Mouse (Mus musculus): ENCODE results near the gene Uxs1. TPM values are rescaled to one million over a fixed set of nuclear protein-coding genes. Genes with fewer than 3 reads are reported as not detected.

Uxs1 gene
- total and polyA plus RNA-seq, 2 experiments from 2014 or later = 5.3 to 10.4 TPM

GRCm38 (mm10) chr1:43858988-43859387, 31.4 kb upstream of the Uxs1 start:
- no peaks in the 10 kb centered on the region for H3K36me3 ChIP-seq (replicated peaks; ENCODE audit: control insufficient read depth, insufficient read depth, low read length)
- no peak overlapping the region for H3K4me2 ChIP-seq (ENCODE audit: low read depth, low read length)
- no peak for DNase-seq (ENCODE audit: low spot score)
- H3K27me3 ChIP-seq (ENCODE audit: control insufficient read depth, insufficient read depth, low read length) = no peaks in the 10 kb centered on the region
- H3K9ac ChIP-seq (replicated peaks; ENCODE audit: low read depth, low read length) = no peak overlapping the region
- H3K4me3 ChIP-seq (ENCODE audit: low read depth, low read length) = no peak overlapping the region
- no peaks in the 10 kb centered on the region for H3K4me1 ChIP-seq (ENCODE audit: control insufficient read depth, insufficient read depth)
- no peaks in the 10 kb centered on the region for H3K9me3 ChIP-seq (replicated peaks; ENCODE audit: control insufficient read depth, low read length)
- TF ChIP-seq CTCF (IDR thresholded peaks at IDR 0.05; ENCODE audit: low read depth) (no peak), EP300 (IDR thresholded peaks at IDR 0.05; ENCODE audit: low read depth) (no peak)
- no peak for ATAC-seq (ENCODE audit: insufficient read depth, low read depth)
- 52% methylated on average over 5 of the region's 5 CpGs for WGBS
- no peak overlapping the region for H3K27ac ChIP-seq (ENCODE audit: low read depth)

- no peak overlapping the region for H3K4me3 ChIP-seq (ENCODE audit: low read depth, low read length)
- H3K27ac ChIP-seq (ENCODE audit: low read depth) = no peak overlapping the region
- no peak overlapping the region for H3K4me2 ChIP-seq (ENCODE audit: low read depth, low read length)
- no peaks in the 10 kb centered on the region for H3K36me3 ChIP-seq (replicated peaks; ENCODE audit: control insufficient read depth, insufficient read depth, low read length)
- ATAC-seq (ENCODE audit: insufficient read depth, low read depth) (no peak), DNase-seq (ENCODE audit: low spot score) (no peak)
- H3K9ac ChIP-seq (replicated peaks; ENCODE audit: low read depth, low read length) = no peak overlapping the region
- no peaks in the 10 kb centered on the region for H3K9me3 ChIP-seq (replicated peaks; ENCODE audit: control insufficient read depth, low read length)
- no peaks in the 10 kb centered on the region for H3K4me1 ChIP-seq (ENCODE audit: control insufficient read depth, insufficient read depth)
- H3K27me3 ChIP-seq (ENCODE audit: control insufficient read depth, insufficient read depth, low read length) = no peaks in the 10 kb centered on the region
- WGBS = 48% methylated on average over 1 of the region's 1 CpGs
- TF ChIP-seq CTCF (IDR thresholded peaks at IDR 0.05; ENCODE audit: low read depth) (no peak), EP300 (IDR thresholded peaks at IDR 0.05; ENCODE audit: low read depth) (no peak)
These were observed 30.1 kb upstream of the Uxs1 start for GRCm38 (mm10) chr1:43857656-43858055.

GRCm38 (mm10) chr1:43855591-43855990, 28.0 kb upstream of the Uxs1 start:
- Histone ChIP-seq H3K36me3 (replicated peaks; ENCODE audit: control insufficient read depth, insufficient read depth, low read length) (no peaks in the 10 kb centered on the region), H3K9ac (replicated peaks; ENCODE audit: low read depth, low read length) (no peak overlapping the region), H3K27me3 (ENCODE audit: control insufficient read depth, insufficient read depth, low read length) (no peaks in the 10 kb centered on the region), H3K9me3 (replicated peaks; ENCODE audit: control insufficient read depth, low read length) (no peaks in the 10 kb centered on the region), H3K4me3 (ENCODE audit: low read depth, low read length) (no peak overlapping the region), H3K4me2 (ENCODE audit: low read depth, low read length) (no peak overlapping the region), H3K4me1 (ENCODE audit: control insufficient read depth, insufficient read depth) (no peaks in the 10 kb centered on the region), H3K27ac (ENCODE audit: low read depth) (no peak overlapping the region)
- DNase-seq (ENCODE audit: low spot score) (no peak), ATAC-seq (ENCODE audit: insufficient read depth, low read depth) (no peak)
- TF ChIP-seq EP300 (IDR thresholded peaks at IDR 0.05; ENCODE audit: low read depth) = no peak
- TF ChIP-seq CTCF (IDR thresholded peaks at IDR 0.05; ENCODE audit: low read depth) = no peak
- 67% methylated on average over 1 of the region's 1 CpGs for whole genome bisulfite sequencing

GRCm38 (mm10) chr1:43843398-43843797, 15.8 kb upstream of the Uxs1 start:
- 49% methylated on average over 2 of the region's 2 CpGs for WGBS
- H3K27me3 ChIP-seq (ENCODE audit: control insufficient read depth, insufficient read depth, low read length) = no peaks in the 10 kb centered on the region
- ATAC-seq (ENCODE audit: insufficient read depth, low read depth) (no peak), DNase-seq (ENCODE audit: low spot score) (no peak)
- H3K27ac ChIP-seq (ENCODE audit: low read depth) = no peak overlapping the region
- H3K4me2 ChIP-seq (ENCODE audit: low read depth, low read length) = no peak overlapping the region
- H3K36me3 ChIP-seq (replicated peaks; ENCODE audit: control insufficient read depth, insufficient read depth, low read length) = no peaks in the 10 kb centered on the region
- TF ChIP-seq EP300 (IDR thresholded peaks at IDR 0.05; ENCODE audit: low read depth) = no peak
- TF ChIP-seq CTCF (IDR thresholded peaks at IDR 0.05; ENCODE audit: low read depth) = no peak
- no peak overlapping the region for H3K4me3 ChIP-seq (ENCODE audit: low read depth, low read length)
- H3K4me1 ChIP-seq (ENCODE audit: control insufficient read depth, insufficient read depth) = no peaks in the 10 kb centered on the region
- no peaks in the 10 kb centered on the region for H3K9me3 ChIP-seq (replicated peaks; ENCODE audit: control insufficient read depth, low read length)
- H3K9ac ChIP-seq (replicated peaks; ENCODE audit: low read depth, low read length) = no peak overlapping the region

- no peaks in the 10 kb centered on the region for H3K27me3 ChIP-seq (ENCODE audit: control insufficient read depth, insufficient read depth, low read length)
- DNase-seq (ENCODE audit: low spot score) (no peak), ATAC-seq (ENCODE audit: insufficient read depth, low read depth) (no peak)
- H3K4me3 ChIP-seq (ENCODE audit: low read depth, low read length) = no peak overlapping the region
- no peak overlapping the region for H3K9ac ChIP-seq (replicated peaks; ENCODE audit: low read depth, low read length)
- no peak overlapping the region for H3K4me2 ChIP-seq (ENCODE audit: low read depth, low read length)
- no peaks in the 10 kb centered on the region for H3K9me3 ChIP-seq (replicated peaks; ENCODE audit: control insufficient read depth, low read length)
- TF ChIP-seq CTCF (IDR thresholded peaks at IDR 0.05; ENCODE audit: low read depth) (no peak), EP300 (IDR thresholded peaks at IDR 0.05; ENCODE audit: low read depth) (no peak)
- 86% methylated on average over 1 of the region's 1 CpGs for WGBS
- no peak overlapping the region for H3K27ac ChIP-seq (ENCODE audit: low read depth)
- H3K4me1 ChIP-seq (ENCODE audit: control insufficient read depth, insufficient read depth) = no peaks in the 10 kb centered on the region
- H3K36me3 ChIP-seq (replicated peaks; ENCODE audit: control insufficient read depth, insufficient read depth, low read length) = no peaks in the 10 kb centered on the region
These were observed 9.6 kb upstream of the Uxs1 start for GRCm38 (mm10) chr1:43837236-43837635.

- Histone ChIP-seq H3K27ac (ENCODE audit: low read depth) (no peak overlapping the region), H3K9ac (replicated peaks; ENCODE audit: low read depth, low read length) (no peak overlapping the region), H3K36me3 (replicated peaks; ENCODE audit: control insufficient read depth, insufficient read depth, low read length) (no peaks in the 10 kb centered on the region), H3K4me2 (ENCODE audit: low read depth, low read length) (no peak overlapping the region), H3K4me1 (ENCODE audit: control insufficient read depth, insufficient read depth) (peaks cover 4% of the 10 kb centered on the region; the same call in 1 of the 2 replicates), H3K27me3 (ENCODE audit: control insufficient read depth, insufficient read depth, low read length) (no peaks in the 10 kb centered on the region), H3K9me3 (replicated peaks; ENCODE audit: control insufficient read depth, low read length) (no peaks in the 10 kb centered on the region), H3K4me3 (ENCODE audit: low read depth, low read length) (no peak overlapping the region)
- no peak for DNase-seq (ENCODE audit: low spot score)
- TF ChIP-seq CTCF (IDR thresholded peaks at IDR 0.05; ENCODE audit: low read depth) (no peak), EP300 (IDR thresholded peaks at IDR 0.05; ENCODE audit: low read depth) (no peak)
- ATAC-seq (ENCODE audit: insufficient read depth, low read depth) = no peak
- 60% methylated on average over 1 of the region's 1 CpGs for WGBS
These were observed 2.5 kb upstream of the Uxs1 start for GRCm38 (mm10) chr1:43830096-43830495.
